Mouse (Mus musculus) bone marrow, adult 2 months (tissue): ENCODE measurements around the gene Pcsk7.

ENCODE experiments used
- CTCF ChIP-seq: fragments of 200-500 bp; IDR thresholded peaks from 2 replicates; pipeline ENCODE4 v1.5.1; 2011; ENCODE audit warnings: low read length, control low read depth; ENCODE audit not compliant: control insufficient read depth, insufficient read depth
- POLR2A ChIP-seq: fragments of 200-500 bp; IDR thresholded peaks from 2 replicates; pipeline ENCODE4 v1.6.1; 2011; ENCODE audit warnings: low read depth, mild to moderate bottlenecking, control low read depth, low read length, borderline replicate concordance; ENCODE audit not compliant: control insufficient read depth

- TF ChIP-seq POLR2A: no peak
- no peak for TF ChIP-seq CTCF
Measured at GRCm38 (mm10) chr9:45946872-45947183, 40.5 kb downstream of the Pcsk7 start.
